ENCODE assay signal across 7 mouse cellular contexts in genomic region chr3:121291225-121291559, GRCm38 (mm10). TPM values are rescaled to one million over a fixed set of nuclear protein-coding genes. Genes with fewer than 3 reads are reported as not detected.
DNase-seq lines count a peak whose midpoint lies in the region; ATAC-seq and TF ChIP-seq lines count a peak whose summit lies in the region.

No protein-coding gene starts in this region.

- DNase-seq in lung, postnatal 0 days (ENCODE audit: low spot score), result no peak
- no peak for DNase-seq in lung, postnatal 14 days
- no peak for DNase-seq in urinary bladder, postnatal 14 days (ENCODE audit: low spot score)
- DNase-seq in right cerebral cortex, postnatal 10 days (ENCODE audit: low spot score in 2 of 2), result no peak

- whole genome bisulfite sequencing in lung, postnatal 0 days, result 3% methylated on average over 7 of the region's 7 CpGs
- WGBS in limb, embryonic 12.5 days, result 3% methylated on average over 7 of the region's 7 CpGs
- WGBS in stomach, embryonic 14.5 days, result 2% methylated on average over 7 of the region's 7 CpGs

- TF ChIP-seq EP300 in lung, postnatal 0 days (IDR thresholded peaks at IDR 0.05), result peak; percentile 29; the same call in 1 of the 2 replicates

- H3K9ac ChIP-seq in lung, postnatal 0 days (replicated peaks; ENCODE audit: low read depth), result peak overlapping the region; percentile 55
- peak overlapping the region; percentile 61 for H3K9ac ChIP-seq in limb, embryonic 12.5 days (replicated peaks)
- H3K9ac ChIP-seq in stomach, embryonic 14.5 days (replicated peaks; ENCODE audit: low read depth, low read length), result peak overlapping the region; percentile 37

- peak; percentile 8; the same call in 1 of the 2 replicates for ATAC-seq in lung, postnatal 0 days
- ATAC-seq in limb, embryonic 12.5 days (ENCODE audit: insufficient number of reproducible peaks, insufficient read depth, low FRiP score, low TSS enrichment, low read depth), result no peak
- ATAC-seq in stomach, embryonic 14.5 days (ENCODE audit: insufficient number of reproducible peaks, insufficient read depth, low FRiP score, low read depth), result no peak

- H3K9me3 ChIP-seq in lung, postnatal 0 days (ENCODE audit: low read length), result no peaks in the 10 kb centered on the region
- H3K9me3 ChIP-seq in erythroblast, embryonic 14.5 days (ENCODE audit: control insufficient read depth, low read length), result no peaks in the 10 kb centered on the region
- no peaks in the 10 kb centered on the region for H3K9me3 ChIP-seq in limb, embryonic 12.5 days
- H3K9me3 ChIP-seq in stomach, embryonic 14.5 days (ENCODE audit: control insufficient read depth, low read depth, low read length), result no peaks in the 10 kb centered on the region

- TF ChIP-seq CTCF in lung, postnatal 0 days (IDR thresholded peaks at IDR 0.05), result no peak

- H3K27ac ChIP-seq in lung, postnatal 0 days (ENCODE audit: low read length), result peak overlapping the region; percentile 93
- peak overlapping the region; percentile 90 for H3K27ac ChIP-seq in limb, embryonic 12.5 days
- peak overlapping the region; percentile 91 for H3K27ac ChIP-seq in stomach, embryonic 14.5 days (ENCODE audit: low read length)

- H3K4me2 ChIP-seq in lung, postnatal 0 days (replicated peaks; ENCODE audit: low read depth, low read length), result peak overlapping the region; percentile 64
- peak overlapping the region; percentile 60 for H3K4me2 ChIP-seq in limb, embryonic 12.5 days
- H3K4me2 ChIP-seq in stomach, embryonic 14.5 days (replicated peaks; ENCODE audit: low read depth, low read length), result peak overlapping the region; percentile 48

- peak overlapping the region; percentile 69 for H3K4me3 ChIP-seq in lung, postnatal 0 days (ENCODE audit: low read depth, low read length)
- peak overlapping the region; percentile 76 for H3K4me3 ChIP-seq in erythroblast, embryonic 14.5 days (replicated peaks)
- H3K4me3 ChIP-seq in limb, embryonic 12.5 days (replicated peaks), result peak overlapping the region; percentile 52
- H3K4me3 ChIP-seq in stomach, embryonic 14.5 days (ENCODE audit: low read depth, low read length), result peak overlapping the region; percentile 38

- no peaks in the 10 kb centered on the region; the same call in 1 of the 2 replicates for H3K4me1 ChIP-seq in lung, postnatal 0 days (ENCODE audit: insufficient read depth, low read depth, low read length)
- peaks cover 33% of the 10 kb centered on the region for H3K4me1 ChIP-seq in erythroblast, embryonic 14.5 days (ENCODE audit: control insufficient read depth)
- peaks cover 6% of the 10 kb centered on the region; the same call in 1 of the 2 replicates for H3K4me1 ChIP-seq in limb, embryonic 12.5 days (replicated peaks)
- no peaks in the 10 kb centered on the region for H3K4me1 ChIP-seq in stomach, embryonic 14.5 days (ENCODE audit: control insufficient read depth, insufficient read depth, low read length)

- no peaks in the 10 kb centered on the region for H3K27me3 ChIP-seq in lung, postnatal 0 days (replicated peaks; ENCODE audit: insufficient read depth, low read length)
- H3K27me3 ChIP-seq in erythroblast, embryonic 14.5 days (ENCODE audit: control insufficient read depth), result no peaks in the 10 kb centered on the region
- H3K27me3 ChIP-seq in limb, embryonic 12.5 days, result no peaks in the 10 kb centered on the region
- no peaks in the 10 kb centered on the region for H3K27me3 ChIP-seq in stomach, embryonic 14.5 days (ENCODE audit: control insufficient read depth, insufficient read depth, low read length)

- no peaks in the 10 kb centered on the region for H3K36me3 ChIP-seq in lung, postnatal 0 days (ENCODE audit: insufficient read depth, low read length)
- peaks cover 2% of the 10 kb centered on the region; the same call in 1 of the 2 replicates for H3K36me3 ChIP-seq in erythroblast, embryonic 14.5 days (ENCODE audit: control insufficient read depth)
- H3K36me3 ChIP-seq in limb, embryonic 12.5 days, result no peaks in the 10 kb centered on the region
- H3K36me3 ChIP-seq in stomach, embryonic 14.5 days (ENCODE audit: control insufficient read depth, insufficient read depth, low read length), result no peaks in the 10 kb centered on the region

RNA-seq across cellular contexts. Expression of gene Alg14, which starts 0.4 kb away (rescaled TPM):
- polyA plus RNA-seq in lung, postnatal 0 days (2015; fragmentation: Nextera tagmentation; extraction: Ambion mirVana), result 33.4 and 36.6 TPM in 2 replicates
- 0.59 and 1.2 TPM in 2 replicates for polyA plus RNA-seq in erythroblast, embryonic 14.5 days (2012)
- polyA plus RNA-seq in limb, embryonic 12.5 days (2016; fragmentation: Nextera tagmentation; extraction: Ambion mirVana), result 28.5 and 32.2 TPM in 2 replicates
- 44.2 and 54.1 TPM in 2 replicates for polyA plus RNA-seq in stomach, embryonic 14.5 days (2014; fragmentation: Nextera tagmentation; extraction: Ambion mirVana)

RNA-seq across cellular contexts. Expression of gene Tmem56, which starts 8.3 kb away (rescaled TPM):
- polyA plus RNA-seq in lung, postnatal 0 days (2015; fragmentation: Nextera tagmentation; extraction: Ambion mirVana), result 1.5 and 2.1 TPM in 2 replicates
- polyA plus RNA-seq in erythroblast, embryonic 14.5 days (2012), result 0.64 and 1.1 TPM in 2 replicates
- 0.55 and 0.86 TPM in 2 replicates for polyA plus RNA-seq in limb, embryonic 12.5 days (2016; fragmentation: Nextera tagmentation; extraction: Ambion mirVana)
- polyA plus RNA-seq in stomach, embryonic 14.5 days (2014; fragmentation: Nextera tagmentation; extraction: Ambion mirVana), result 0.98 and 1.6 TPM in 2 replicates

Comparison
In these comparisons a context has a peak if more than half of its experiments do, and no peak if none do; other contexts are left out.
1. RNA of gene Alg14, which starts 0.4 kb away (polyA plus RNA-seq): 44.2 to 54.1 TPM in stomach, embryonic 14.5 days, 33.4 to 36.6 TPM in lung, postnatal 0 days and 28.5 to 32.2 TPM in limb, embryonic 12.5 days; 0.59 to 1.2 TPM in erythroblast, embryonic 14.5 days; every median in the first group is over 10 times any median in the second.
2. Peak in every context shown above with its lines, with median percentiles within 50 percentile points of each other: H3K27ac ChIP-seq, H3K4me2 ChIP-seq, H3K4me3 ChIP-seq and H3K9ac ChIP-seq.